Mouse (Mus musculus) embryo, embryonic 11.5 days (tissue): ENCODE results near the gene Ccdc27.

Source experiments
- DNase-seq: peaks from one replicate; pipeline ENCODE4 v3.0.0-alpha.2; 2012; ENCODE audit warnings: low read depth, low spot score

Gene Ccdc27

DNA sequence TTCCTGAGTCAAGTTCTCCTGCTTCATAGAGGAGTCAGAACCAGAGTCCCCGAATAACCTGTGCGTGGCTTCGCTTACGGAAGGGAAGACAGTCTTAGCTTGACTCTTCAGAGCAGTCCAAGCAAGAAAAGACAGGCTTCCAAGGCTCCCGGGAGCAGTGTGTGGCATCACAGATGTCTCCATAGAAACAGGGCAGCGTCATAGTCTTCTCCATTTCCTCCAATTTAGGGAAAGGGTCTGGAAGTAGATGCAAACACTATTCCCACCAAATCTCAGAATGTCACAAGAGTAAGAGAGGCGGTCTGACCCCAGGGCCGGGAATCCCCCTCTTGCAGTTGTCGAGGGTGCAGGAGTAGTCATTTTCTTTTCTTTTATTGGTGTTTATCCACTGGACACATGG, at the start of gene Ccdc27:
Gene Ccdc27, minus strand, starts transcription at position 101 of the 400 bp plus-strand sequence.
- DNase-seq: no peak

GRCm38 (mm10) chr4:154091356-154091755, 48.9 kb upstream of the Ccdc27 start:
- DNase-seq: no peak

DNA sequence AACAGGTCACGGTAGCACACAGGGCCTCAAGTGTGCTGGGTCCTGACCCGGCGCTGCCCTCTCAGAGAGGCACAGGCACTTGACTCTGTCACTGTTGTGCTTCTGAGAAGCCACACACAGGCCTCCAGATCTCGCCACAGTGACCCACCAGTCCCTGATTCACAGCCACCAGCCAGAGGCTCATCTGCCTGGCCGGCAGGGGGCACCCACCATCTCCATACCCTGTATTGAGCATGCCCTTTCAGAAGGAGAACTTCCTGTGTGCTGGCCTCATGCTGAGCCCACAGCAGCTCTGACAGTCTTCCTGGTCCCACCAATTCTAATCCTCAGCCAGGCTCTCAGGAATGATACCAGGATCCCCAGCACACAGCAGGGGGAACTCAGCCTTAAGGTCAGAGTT, 46.7 kb upstream of the Ccdc27 start:
- no peak for DNase-seq

DNA sequence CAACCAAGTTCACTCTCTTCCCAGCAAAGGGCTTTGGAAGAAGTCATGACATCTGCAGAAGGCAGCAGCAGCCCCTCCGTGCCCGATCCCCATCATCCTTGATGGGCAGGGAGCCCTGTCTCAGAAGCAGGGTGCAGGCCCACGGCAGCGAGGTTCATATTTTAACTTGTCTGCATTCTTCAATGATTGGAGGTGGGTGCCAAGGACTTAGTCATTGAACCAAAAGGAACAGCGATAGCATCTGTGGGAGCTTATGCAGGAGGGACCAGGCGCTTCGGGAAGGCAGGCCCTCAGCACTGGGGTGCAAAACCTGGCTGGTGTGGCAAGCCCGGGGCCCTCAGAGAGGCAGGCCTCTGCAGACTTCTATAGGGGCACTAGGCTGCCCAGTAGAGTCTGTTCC, 44.0 kb upstream of the Ccdc27 start:
- no peak for DNase-seq

GRCm38 (mm10) chr4:154085856-154086255, 43.4 kb upstream of the Ccdc27 start:
- no peak for DNase-seq

- no peak for DNase-seq
These were observed 39.5 kb upstream of the Ccdc27 start for GRCm38 (mm10) chr4:154081974-154082373.

DNA sequence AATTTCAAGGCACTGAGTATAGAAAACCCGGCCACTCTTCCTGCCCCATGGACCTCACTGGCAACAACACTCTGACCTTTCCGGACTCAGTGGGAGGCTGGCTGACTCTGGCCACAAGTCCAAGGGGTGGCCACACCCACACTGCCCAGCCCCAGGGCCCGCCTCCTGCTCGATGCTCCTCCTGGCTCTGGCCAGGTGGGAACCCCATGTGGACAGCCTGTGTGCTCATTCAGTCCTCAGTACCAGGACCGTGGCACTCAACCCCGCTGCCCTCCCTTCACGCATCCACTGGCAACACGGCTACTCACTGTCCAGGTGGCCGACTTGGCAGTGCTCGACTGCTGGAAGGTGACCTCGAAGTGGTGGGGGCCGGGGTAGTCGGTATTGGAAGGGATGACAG, 38.5 kb upstream of the Ccdc27 start:
- no peak for DNase-seq

DNA sequence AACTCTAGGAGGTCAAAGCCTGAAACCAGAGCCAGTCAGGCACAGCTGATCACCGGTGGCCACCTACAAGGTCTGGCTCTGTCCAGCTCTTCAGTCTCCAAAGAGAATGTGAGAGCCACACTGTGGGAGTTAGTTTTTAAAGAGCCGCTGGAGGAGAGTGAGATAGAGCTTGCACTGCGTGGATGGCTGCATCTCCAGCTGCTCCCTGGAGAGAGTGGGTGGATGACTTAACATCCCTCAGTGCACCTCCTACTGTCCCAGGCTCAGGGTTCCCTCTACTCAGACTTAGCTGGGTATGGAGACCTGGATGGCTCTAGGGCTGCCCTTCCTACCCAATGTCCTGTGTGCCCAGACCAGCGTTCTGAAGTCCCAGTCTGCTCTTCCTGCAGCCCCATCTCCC, 37.7 kb upstream of the Ccdc27 start:
- DNase-seq: no peak

- no peak for DNase-seq
These were observed 29.5 kb upstream of the Ccdc27 start for GRCm38 (mm10) chr4:154071941-154072340.

DNA sequence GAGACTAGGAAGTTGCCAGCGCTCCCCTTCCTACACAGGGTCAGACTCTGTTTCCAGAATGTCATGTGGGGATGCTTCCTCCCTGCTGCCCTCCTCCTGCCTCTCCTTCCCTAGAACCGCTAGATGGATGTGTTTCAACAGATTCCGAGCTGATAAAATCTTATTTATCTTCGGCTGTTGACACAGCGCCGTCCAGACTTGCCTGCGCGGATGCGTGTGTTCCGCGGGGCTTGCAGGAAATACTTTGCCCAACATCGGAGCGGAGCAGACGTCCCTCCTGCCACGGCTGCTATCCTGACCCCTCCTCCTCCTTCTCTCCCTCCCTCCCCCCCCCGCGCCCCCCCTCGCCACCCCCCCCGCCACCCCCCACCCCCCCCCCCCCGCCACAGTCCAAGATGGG, 29.0 kb upstream of the Ccdc27 start:
- DNase-seq: no peak

- peak; percentile 30 for DNase-seq
These were observed 28.4 kb upstream of the Ccdc27 start for GRCm38 (mm10) chr4:154070896-154071295.

- peak; percentile 27 for DNase-seq
These were observed 22.6 kb upstream of the Ccdc27 start for GRCm38 (mm10) chr4:154064827-154065773.

DNA sequence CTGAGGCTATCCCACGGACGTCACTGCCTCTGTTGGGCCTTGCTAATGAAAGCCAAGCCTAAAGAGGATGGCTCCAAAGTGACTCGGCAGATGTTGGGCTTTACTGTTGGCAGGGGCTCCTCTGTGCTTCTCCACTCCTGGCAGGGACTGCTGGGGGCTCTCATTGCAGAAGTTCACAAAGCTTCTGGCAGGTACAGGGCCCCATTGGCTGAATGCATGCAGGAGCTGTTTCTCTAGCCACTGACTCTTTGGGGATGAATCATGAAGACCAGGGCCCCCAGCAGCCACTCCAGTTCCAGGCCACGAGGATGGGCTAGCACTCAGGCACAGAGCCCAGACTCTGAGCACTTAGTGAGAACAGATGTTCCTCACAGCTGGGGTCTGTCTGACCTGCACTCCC, 15.2 kb upstream of the Ccdc27 start:
- DNase-seq: no peak

DNA sequence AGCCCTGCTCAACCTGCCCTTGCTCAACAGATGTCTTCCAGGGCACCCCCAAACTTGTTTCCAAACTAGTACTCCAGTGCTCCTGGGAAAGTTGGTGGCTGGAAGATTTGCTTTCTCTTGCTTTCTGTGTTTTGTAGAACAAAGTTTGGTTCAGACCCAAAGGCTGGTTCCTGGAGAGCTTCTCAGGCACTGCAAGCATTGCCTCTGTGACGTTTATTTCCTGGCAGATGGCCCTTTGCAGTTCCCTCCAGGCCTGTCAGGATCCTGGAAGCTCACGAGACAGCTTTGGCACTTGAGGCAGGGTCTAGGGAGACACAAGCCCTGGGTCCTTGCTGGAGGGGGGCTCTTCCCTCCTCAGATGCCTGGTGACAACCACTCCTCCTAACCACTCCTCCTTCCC, 14.2 kb upstream of the Ccdc27 start:
- DNase-seq: no peak

GRCm38 (mm10) chr4:154056046-154056445, 13.6 kb upstream of the Ccdc27 start:
- no peak for DNase-seq

DNA sequence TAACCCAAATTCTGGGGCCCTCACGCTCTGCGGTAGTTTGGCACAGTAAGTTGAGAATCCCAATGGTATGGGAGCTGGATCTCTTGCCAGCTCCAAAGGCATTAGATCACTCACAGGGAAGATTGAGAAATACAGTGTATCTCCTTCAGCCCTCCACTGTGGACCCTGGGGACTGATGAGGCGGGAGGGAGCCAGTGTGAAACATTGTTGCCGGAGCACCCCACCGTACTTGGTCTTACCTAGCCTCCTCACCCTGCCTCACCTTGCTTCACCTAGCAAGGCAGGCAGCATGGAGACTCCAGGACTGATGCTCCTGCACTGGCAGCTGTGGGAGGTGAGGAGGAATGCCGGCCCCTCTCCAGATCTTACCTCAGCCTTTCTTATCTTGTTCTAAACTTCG, 13.0 kb upstream of the Ccdc27 start:
- DNase-seq: no peak

DNA sequence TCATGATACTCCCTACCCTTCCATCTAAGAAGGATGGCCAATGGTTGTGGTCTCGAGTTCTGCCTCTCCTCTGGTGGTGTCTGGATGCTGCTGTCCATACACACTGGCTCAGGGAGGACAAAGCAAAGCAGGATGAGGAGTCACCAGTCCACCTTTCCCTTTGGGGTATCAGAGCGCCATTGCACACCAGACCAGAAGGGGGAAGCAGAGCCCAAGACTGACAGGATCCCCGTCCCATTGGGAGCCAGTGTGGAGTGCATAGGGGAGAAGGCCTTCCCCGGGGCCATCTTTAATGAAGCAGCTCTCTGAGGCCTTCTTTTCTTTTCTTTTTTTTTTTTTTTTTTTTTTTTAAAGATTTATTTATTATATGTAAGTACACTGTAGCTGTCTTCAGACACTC, 10.6 kb upstream of the Ccdc27 start:
- DNase-seq: no peak

GRCm38 (mm10) chr4:154051401-154051800, 8.9 kb upstream of the Ccdc27 start:
- DNase-seq: no peak

DNA sequence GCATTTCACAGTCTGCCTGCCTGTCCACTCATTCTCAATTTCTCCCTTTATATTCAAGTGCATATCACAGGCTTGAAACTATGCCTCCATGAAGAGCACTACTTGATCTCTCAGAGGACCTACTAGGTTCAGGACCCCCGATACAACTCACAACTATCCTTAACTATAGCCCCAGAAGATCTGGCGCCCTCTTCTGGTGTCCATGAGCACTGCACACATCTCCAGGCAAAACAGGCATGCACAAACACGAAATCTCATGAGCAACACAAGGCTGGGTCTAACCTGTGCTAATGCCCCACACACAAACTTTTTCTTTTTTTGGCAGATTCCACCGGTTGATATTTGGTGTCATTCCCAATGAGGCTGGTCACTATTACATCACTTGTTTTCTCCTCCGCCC, 3.4 kb upstream of the Ccdc27 start:
- no peak for DNase-seq

- DNase-seq: no peak
These were observed 5.4 kb downstream of the Ccdc27 start for GRCm38 (mm10) chr4:154037123-154037522.

- no peak for DNase-seq
These were observed 13.8 kb downstream of the Ccdc27 start for GRCm38 (mm10) chr4:154028646-154029045.

GRCm38 (mm10) chr4:154028066-154028465, 14.4 kb downstream of the Ccdc27 start:
- no peak for DNase-seq

- no peak for DNase-seq
These were observed 16.1 kb downstream of the Ccdc27 start for GRCm38 (mm10) chr4:154026441-154026761.
